Mouse (Mus musculus): ENCODE results near the gene Sin3a. TPM values are rescaled to one million over a fixed set of nuclear protein-coding genes. Genes with fewer than 3 reads are reported as not detected.

Sin3a gene
- polyA plus RNA-seq, 2 experiments from 2014 or later, result 44.7 to 47.9 TPM

DNA sequence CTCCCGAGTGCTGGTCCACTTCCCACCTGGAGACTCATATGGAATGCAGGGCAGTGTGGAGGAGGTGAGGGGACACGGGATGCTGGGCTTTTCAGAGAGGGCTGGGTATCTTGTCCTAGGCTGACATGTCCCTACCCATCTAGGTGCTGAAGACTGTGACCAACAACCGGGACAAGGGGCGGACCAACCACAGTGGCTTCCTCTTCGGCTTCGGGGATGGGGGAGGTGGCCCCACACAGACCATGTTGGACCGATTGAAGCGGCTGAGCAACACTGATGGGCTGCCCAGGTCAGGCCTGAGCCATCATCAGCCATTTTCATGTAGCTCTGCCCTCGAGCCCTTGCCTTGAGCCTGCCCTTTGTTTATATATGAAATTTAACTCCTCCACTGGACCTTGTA lies 65.9 kb downstream of the Sin3a start:
- no peak for ATAC-seq

DNA sequence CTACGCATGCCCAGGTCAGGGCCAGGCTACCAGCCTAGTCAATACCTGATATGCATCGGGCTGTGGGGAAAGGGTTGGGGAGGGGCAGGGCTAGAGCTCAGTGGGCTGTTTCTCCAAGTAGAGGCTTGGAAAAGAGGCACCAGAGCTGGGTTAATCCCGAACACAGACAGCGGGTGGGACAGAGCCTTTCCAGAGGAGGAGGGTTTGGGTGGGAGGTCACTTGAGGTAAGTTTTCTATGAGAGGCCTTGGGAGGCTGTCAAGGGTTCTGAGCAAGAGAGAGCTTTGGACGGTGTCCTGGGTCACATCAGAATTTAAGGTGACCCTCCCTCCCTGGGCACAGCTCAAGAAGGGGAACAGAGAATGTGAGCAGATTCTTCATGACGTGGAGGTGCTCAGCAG lies 66.7 kb downstream of the Sin3a start:
- ATAC-seq, result no peak

DNA sequence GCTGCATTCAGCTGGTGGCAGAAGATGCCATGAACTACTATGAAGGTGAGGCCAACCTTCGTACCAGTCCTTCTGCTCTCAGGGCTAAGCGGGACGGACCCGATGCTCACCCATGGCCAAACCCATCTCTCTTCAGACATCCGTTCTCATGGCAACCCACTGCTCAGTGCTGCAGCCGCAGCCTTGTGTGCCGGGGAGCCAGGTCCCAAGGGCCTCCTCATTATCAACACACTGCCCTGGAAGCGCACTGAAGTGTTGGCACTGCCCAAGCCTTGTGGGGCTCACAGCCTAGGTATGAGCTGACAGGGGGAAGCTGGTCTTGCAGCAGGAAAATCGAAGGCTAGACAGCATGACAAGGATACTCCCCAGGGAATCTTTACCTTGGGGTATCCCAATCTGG lies 67.3 kb downstream of the Sin3a start:
- no peak for ATAC-seq

DNA sequence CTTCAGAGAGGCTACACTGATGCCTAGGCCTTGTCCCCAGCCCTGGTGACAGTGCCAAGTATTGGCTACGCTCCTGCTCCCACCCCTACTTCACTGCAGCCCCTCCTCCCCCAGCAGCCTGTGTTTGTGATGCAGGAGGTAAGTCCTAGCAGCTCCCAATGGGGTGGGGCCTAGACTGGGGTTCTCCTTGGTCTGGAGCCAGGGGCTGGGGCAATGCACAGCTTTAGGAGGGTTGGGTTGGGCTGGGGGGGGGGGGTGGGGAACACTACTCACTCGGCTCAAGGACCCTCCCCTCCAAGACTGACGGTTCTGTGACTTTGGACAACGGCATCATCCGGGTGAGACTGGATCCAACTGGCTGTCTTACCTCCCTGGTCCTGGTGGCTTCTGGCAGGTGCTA lies 67.7 kb downstream of the Sin3a start:
- no peak for ATAC-seq

DNA sequence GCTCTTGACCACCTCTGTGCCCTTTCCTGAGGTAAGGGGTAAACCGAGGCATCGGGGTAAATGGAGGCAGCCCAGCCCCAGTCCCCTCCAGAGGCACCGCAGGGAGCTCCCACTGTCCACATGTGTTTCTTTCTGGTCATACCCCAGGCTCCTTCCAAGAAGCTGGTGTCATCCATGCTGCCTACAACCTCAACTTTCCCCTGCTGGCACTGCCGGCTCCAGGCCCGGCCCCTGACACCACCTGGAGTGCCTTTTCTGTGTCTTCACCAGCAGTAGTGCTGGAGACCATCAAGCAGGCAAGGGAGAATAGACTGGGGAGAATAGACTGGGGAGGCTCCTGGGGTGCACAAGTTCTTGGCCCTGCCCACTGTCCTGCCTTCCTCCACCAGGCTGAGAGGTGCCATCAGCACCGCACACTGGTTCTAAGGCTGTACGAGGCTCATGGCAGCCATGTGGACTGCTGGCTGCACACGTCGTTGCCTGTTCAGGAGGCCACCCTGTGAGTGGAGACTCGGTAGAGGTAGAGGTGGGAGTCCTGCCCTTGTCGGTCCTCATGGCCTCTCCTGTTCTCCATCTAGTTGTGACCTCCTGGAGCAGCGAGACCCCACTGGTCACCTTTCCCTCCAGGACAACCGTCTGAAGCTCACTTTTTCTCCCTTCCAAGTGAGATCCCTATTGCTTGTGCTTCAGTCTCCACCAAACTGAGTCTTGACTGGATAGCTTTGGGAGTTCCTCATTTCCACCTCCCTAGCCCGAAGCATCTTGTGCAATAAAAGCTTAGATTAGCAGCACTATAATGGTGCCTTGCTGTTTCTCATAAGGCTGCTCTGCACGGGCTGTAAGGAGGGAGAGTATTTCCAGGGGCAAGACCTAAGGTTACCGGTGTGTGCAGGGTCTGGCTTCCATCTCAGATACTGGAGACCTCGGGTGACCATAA lies 69.8 kb downstream of the Sin3a start:
- ATAC-seq, result no peak

DNA sequence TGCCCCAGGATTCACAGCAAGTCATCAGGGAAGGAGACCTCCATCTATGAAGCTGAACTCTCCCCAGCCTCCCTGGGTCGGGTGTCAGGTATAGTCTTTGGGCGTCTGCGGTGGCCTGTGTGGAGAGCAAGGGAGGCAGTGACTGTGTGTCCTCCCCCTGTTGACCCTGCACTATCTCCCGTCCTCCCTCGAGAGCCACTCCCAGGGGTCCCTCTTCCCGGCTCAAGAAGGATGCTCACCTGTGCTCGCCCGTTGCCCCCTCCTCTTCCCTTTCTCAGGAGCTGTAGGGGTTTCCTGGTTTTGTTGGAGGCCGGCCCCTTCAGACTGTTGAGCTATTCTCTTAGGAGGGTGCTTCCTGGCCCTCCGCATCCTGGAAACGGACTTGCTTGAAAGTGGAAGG lies 71.4 kb downstream of the Sin3a start:
- no peak for ATAC-seq

DNA sequence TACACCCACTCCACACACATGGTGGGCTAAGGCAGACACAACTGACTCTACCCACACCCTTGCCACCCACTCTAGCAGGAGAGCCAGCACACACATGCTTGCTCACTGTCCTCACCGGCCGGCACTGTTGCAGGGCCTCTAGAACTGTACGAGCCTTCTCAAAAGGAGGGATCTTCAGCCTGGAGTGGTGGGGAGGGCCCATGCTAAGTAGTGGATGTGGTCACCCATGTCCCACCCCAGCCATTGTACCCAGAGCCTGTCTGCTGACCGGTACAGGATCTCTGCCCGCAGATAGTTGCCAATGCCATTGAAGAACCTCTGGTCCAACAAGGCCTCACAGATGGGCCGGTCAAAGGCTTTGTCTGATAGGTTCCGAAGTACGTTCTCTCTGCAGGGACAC lies 73.0 kb downstream of the Sin3a start:
- ATAC-seq, result no peak

DNA sequence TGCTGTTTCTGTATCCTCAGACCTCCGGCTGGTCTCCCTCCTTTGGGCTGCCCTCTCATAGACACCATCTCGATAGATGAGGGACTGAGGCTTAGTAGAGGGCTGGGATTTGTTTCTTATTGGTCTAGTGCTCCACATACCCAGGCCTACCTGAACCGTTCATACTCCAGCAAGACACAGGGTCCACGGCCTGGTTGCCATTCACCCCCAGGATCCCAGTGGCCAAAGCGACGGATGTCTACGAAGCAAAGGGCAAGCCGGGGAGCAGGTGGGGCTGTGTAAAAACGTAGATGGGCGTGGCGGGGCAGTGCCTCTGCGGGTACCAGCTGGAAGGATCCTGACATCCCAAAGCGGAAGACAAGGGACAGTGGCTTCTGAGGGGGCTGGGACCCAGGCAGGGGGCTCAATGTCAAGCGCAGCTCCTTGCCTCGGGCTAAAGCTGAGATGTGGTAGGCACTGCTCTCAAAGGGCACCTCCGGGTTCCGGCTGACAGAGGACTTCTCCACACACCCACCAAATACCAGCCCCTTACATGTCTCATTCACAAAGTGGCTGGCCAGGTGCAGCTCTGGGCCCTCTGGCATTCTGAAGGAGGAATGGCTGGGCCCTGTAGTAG lies 74.7 kb downstream of the Sin3a start:
- ATAC-seq, result no peak

DNA sequence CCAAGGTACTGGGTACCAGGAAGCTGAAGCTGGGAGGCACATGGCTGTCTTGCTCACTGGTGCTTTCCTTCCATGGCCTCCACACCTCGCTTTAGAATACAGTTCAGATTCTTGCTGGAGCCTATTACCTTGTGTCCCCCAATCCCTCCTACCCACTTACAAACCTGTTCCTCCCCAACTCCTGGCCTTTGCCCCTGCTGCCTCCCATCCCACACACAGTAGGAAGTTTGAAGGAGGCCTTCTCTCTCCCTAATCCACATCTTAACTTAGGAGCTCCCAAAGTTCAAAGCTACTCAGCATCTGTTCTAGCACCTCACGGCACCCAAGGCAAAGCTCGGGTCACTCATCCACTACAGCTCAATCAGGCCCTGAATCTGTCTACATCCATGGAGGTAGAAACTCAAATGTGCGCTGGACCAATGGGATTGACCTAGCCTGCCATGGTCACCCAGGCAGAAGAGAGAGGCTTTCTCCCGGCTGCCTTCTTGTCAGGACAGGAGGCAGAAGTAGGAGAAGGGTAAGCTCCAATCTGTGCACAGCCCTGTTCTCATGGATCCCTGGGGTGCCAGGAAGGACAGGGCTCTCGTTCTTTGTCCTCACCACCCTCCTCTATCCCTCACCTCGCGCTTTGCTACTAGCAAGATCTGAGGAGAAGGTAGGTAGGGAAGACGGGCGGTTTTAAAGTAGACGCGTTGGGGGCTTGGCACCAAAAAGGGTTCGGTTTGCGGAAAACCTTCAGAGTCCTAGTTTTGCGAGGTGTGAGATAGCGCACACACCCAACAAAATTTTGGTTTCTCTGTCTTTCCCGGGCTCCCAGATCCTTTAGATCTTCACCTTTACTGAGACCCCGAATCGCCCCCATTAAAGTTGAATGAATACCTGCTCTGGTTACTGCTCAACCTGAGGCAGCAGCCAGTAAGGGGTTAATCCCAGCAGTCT lies 75.6 kb downstream of the Sin3a start:
- no peak for ATAC-seq

DNA sequence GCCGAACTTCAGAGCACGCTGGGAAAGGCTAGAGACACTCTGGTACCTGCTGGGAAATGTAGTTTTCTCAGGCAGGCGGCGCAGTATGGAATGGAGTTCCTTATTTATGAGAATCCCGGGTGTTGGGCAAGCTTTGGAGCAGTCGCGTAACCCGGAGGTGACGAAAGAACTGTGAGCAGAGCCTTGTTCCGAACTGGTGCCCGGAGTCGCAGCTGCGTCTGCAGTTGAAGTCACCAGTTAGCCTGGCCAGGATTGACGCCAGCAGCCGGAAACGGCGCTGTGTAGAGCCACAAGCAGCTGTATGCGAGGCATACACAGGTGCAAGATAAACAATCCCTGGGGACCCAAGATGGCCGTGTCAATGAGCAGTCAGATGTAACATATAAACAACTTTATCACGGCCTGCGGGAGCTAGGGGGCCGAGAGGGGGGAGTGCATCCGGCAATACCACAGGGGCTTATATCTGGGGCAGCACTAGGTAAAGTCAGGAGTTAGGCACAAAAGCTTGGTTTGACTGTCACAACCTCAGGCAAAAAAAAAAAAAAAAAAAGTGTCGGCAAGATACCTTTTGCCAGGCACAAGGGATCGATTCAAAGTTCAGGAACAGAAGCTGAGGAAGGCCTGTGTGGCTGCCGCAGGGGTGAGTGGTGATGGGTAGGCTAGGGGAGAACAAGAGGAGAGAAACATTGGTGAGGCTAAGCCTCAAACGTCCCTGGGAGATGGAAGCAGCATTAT lies 76.5 kb downstream of the Sin3a start, which contains the start of gene Neil1:
Gene Neil1, minus strand, starts transcription at position 162 of the 735 bp plus-strand sequence.
- ATAC-seq, result peak; percentile 95

DNA sequence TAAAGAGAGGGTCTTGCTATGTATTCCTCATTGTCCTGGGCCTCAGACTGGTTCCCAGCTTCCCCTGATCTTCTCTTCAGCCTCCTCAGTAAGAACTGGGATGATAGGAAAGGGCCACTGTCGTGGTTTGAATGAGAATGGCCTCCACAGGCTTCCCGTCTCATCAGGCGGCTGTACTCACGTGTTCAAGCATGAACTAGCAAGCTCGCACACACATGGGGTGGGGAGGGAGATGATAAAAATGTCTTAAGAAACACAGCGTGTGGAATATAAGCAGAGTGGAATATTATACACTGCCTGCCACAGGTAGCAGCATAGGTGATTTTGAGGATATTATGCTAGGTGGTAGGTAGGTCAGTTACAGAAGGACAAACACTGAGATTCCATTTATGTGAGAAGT lies 77.2 kb downstream of the Sin3a start:
- no peak for ATAC-seq

DNA sequence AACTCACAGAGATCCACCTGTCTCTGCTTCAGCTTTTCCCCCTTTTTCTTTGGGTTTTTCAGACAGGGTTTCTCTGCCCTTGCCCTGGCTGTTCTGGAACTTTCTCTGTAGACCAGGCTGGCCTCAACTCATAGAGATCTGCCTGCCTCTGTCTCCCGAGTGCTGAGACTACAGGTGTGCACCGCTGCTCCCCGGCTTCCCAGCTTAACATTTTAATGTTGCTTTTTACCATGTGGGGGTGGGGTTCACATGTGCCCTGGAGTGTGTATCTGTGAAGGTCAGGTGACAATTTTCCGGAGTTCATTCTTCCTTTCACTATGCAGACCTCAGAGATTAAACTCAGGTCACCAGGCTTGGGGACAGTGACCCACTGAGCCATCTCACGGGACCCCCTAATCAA lies 78.4 kb downstream of the Sin3a start:
- no peak for ATAC-seq

DNA sequence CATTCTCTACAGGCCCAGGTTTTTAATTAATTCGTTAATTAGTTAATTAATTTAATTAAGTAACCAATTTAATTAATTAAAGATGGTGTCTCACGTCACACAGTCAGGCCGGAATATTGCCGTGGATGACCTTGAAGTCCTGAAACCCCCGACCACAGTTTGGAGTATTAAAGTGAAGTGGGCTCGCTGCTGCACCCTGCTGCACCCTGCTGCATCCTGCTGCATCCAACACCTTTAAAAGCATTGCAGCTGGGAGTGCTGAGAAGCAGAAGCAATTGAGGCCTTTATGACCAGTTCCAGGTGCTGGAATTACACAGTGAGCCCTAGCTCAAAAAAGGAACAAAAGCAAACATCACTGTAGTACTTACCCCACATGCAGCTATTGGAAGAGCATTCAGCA lies 80.5 kb downstream of the Sin3a start:
- no peak for ATAC-seq

DNA sequence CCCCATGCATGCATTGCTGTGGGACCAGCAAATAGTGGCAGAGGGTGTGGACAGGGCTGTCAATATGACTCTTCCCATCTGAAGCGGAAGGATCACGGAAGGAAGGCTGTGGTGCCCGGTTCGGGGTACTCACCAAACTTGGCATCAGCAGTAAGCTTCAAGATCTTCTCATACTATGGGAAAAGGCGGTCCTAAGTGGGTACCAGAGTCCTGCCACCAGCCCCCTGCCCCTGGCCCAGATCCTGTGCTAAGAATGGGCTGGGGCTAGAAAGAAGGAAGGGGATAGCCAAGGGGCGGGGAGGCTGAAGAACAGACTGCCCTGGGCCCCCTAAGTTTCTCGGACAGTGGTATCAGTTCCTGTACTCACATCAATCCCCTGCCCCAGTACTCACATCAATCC lies 84.5 kb downstream of the Sin3a start:
- ATAC-seq, result no peak

DNA sequence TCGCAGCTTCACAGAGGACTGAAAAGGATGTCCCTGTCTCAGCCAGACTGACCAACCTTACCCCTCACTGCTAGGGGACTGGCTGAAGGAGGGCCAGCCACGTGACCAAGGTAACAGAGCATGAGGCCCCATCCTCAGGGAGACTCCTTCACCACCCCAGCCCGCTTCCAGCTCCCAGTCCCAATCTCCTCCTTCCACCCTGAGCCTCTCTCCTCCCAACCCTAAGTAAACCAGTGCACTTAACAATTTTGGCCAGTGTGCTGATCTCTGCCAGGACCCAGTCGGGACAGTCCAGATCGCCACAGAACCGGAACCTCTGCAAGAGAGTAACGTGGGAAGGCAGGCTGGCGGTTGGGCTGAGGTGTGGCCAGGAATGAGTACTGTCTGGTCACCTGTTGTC lies 85.0 kb downstream of the Sin3a start:
- ATAC-seq, result no peak

DNA sequence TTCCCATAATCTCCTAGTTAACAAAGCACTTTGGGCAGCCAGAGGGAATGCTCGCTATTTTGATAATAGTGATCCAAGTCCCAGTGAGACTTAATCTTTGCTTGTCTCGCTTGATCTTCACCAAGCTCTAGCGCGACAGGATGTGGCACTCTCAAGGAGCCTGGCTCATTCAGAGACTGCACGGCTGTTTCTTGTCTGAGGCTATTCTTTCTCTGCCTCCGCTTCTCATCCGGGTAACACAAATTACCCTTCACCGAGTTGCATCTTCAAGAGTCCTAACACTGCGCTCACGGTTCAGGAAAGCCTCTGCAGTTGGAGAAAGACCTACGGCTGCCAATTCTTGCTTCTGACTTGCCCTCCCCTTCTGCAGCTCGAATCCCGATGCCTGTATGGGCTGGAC lies 85.7 kb downstream of the Sin3a start:
- ATAC-seq, result peak; percentile 81

DNA sequence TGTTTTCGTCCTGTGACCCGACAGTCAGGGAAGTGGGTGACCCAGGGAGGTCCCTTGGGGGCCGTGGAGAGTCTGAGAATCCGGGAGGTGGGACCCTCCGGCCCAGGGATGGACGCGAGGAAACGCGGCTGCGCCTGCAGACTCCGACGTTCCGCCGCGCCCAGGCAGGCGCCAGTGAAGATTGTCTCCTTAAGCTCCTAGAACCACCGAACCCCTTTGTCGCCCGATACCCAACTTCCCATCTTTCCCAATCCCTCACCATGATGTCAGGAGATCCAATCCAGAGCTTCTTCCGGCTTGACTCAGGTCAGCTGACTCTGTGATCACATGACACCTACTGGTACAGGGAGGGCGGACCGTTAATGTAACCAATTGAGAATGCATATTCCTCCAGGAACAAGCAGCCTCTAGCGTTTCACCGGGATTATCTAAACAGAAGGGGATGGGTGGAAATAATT lies 86.2 kb downstream of the Sin3a start, which contains the start of gene Commd4:
Gene Commd4, minus strand, starts transcription at position 319 of the 458 bp plus-strand sequence.
- ATAC-seq, result peak; percentile 83

DNA sequence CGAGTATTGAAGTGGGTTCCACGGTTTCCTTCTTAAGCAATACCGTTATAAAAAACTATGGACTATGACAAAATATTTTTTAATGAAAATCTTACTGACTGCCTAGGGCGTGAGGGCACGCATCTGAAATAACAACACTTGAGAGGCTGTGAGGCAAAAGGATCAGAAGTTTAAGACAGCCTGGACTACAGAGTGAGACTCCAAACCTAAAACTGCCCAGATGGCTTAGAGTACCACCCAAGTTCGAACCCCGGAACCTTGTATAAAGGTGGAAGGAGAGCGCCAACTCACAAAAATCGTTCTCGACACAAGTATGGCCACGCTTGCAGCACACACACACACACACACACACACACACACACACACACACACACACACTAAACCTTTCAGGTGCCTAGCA lies 86.7 kb downstream of the Sin3a start:
- ATAC-seq, result no peak

DNA sequence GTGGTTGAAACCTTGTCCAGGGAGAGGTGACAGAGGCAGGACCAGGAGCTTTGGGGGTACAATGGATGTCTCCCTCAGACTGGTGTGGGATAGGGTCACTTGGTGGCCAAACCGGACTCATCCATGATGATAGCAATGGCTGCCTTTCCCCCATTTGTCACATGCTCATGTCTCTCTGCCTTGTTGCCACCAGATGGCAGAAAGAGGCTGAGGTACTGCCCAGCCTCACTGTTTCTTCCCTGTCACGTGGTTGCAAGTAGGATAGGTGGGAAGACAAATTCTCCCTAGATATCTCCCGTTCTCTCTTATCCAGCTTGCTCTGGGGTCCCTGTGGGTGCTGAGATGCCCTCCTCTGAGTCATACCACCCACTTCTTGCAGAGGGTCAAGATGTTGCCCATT lies 90.7 kb downstream of the Sin3a start:
- ATAC-seq, result no peak

DNA sequence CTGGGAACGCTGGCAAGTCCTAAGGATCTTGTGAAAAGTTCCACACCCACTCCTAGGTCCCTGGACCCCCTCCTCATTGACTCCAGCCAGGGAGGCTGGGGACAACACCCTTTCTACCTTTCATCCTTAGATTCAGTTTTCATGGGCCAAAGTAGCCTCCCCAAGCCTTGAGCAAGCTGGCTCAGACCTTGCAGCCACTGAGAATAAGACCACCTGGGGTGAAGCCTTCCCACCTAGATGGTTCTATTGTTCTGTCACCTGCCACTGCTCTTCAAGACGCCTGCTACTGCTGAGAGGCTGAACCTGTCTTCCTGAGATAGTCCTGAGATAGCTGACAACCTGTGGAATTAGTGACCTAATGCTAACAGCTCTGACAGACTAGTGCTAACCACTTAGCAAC lies 91.3 kb downstream of the Sin3a start:
- ATAC-seq, result no peak

DNA sequence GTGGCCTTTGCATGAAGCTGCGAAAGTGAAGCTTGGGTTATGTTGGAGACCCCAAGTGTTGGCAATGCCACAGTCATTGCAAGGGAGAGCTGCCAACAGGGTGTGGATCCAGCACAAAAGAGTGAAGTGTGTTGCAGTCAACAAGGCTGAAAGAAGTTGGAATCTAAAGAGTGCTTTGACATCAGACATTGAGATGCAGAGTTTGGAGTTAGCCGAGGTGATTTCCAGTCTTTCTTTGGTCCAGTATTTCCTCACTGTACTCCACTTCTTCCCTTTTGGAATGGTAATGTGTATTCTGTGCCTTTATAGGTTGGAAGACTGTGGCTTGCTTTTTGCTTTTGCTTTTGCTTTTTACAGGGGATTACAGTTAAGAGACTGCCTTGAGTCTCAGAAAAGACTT lies 94.3 kb downstream of the Sin3a start:
- ATAC-seq, result no peak

DNA sequence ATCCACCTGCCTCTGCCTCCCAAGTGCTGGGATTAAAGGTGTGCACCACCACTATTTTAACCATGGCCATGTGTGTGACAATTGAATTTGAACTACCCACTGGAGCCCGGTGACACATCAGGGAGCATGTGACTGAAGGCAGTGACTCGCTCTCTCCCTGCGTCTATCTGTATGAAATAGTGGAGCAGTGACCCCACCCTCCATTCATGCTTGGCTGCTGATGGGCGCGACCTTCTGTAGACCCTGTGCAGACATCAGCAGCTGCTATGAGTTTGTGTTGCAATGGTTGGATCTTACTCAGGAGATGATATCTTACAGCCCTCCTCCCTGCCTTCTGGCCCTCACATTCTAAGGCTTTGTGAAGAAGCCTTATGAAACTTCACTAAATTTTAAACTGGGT lies 96.6 kb downstream of the Sin3a start:
- ATAC-seq, result no peak
